Mouse (Mus musculus): ENCODE measurements around the gene Podxl2.

Gene Podxl2

GRCm38 (mm10) chr6:88800735-88801134 lies 74.1 kb downstream of the Podxl2 start:
- DNase-seq (ENCODE audit: low spot score in 2 of 2): no peak

- no peak for DNase-seq (ENCODE audit: low spot score in 2 of 2)
Measured at GRCm38 (mm10) chr6:88800191-88800590, 74.7 kb downstream of the Podxl2 start.

- no peak for DNase-seq (ENCODE audit: low spot score in 2 of 2)
Measured at GRCm38 (mm10) chr6:88794561-88794971, 80.3 kb downstream of the Podxl2 start.

- no peak for DNase-seq (ENCODE audit: low spot score in 2 of 2)
Measured at GRCm38 (mm10) chr6:88793872-88794271, 81.0 kb downstream of the Podxl2 start.

GRCm38 (mm10) chr6:88793243-88793642 lies 81.6 kb downstream of the Podxl2 start:
- no peak for DNase-seq (ENCODE audit: low spot score in 2 of 2)
